Mouse (Mus musculus) intestine, embryonic 16.5 days (tissue): Measurements from ENCODE around the gene Sept10. TPM values are rescaled to one million over a fixed set of nuclear protein-coding genes. Genes with fewer than 3 reads are reported as not detected.
A peak's percentile ranks its signal among the peaks of the same experiment; 100 is the strongest.

Experiments used
- ATAC-seq: fragments of 200-750 bp; cut with Nextera tagmentation; 2 replicates; pipeline ENCODE4 v1.8.0; 2017; ENCODE audit warnings: moderate TSS enrichment, moderate library complexity
- H3K27ac ChIP-seq: fragments of 300-500 bp; sonication (generic); 2 replicates; pipeline ENCODE4 v1.5.1; 2014; ENCODE audit warnings: mild to moderate bottlenecking, low read length
- H3K27me3 ChIP-seq: fragments of 300-500 bp; sonication (generic); replicated peaks from 2 replicates; pipeline ENCODE4 v1.6.1; 2014; ENCODE audit warnings: low read length, control low read depth, mixed read lengths; ENCODE audit not compliant: control insufficient read depth, insufficient read depth
- H3K36me3 ChIP-seq: fragments of 300-500 bp; sonication (generic); 2 replicates; pipeline ENCODE4 v1.6.1; 2014; ENCODE audit warnings: low read length, control low read depth; ENCODE audit not compliant: control insufficient read depth, insufficient read depth
- H3K4me1 ChIP-seq: fragments of 300-500 bp; sonication (generic); 2 replicates; pipeline ENCODE4 v1.6.1; 2014; ENCODE audit warnings: low read length, control low read depth, mixed read lengths; ENCODE audit not compliant: control insufficient read depth, insufficient read depth
- H3K4me2 ChIP-seq: fragments of 300-500 bp; sonication (generic); 2 replicates; pipeline ENCODE4 v1.6.1; 2014; ENCODE audit warnings: low read depth, low read length, control low read depth
- H3K4me3 ChIP-seq: fragments of 300-500 bp; sonication (generic); 2 replicates; pipeline ENCODE4 v1.5.1; 2014; ENCODE audit warnings: mild to moderate bottlenecking, low read length
- H3K9ac ChIP-seq: fragments of 300-500 bp; sonication (generic); 2 replicates; pipeline ENCODE4 v1.6.1; 2014; ENCODE audit warnings: low read depth, low read length
- H3K9me3 ChIP-seq: fragments of 300-500 bp; sonication (generic); 2 replicates; pipeline ENCODE4 v1.6.1; 2016; ENCODE audit warnings: low read length, control low read depth; ENCODE audit not compliant: control insufficient read depth
- WGBS: fragments of 180-500 bp; shearing (Covaris S2); extraction: QIAGEN DNeasy Blood & Tissue Kit; methylation state at CpG from one replicate; pipeline ENCODE4 v1.1.7; 2014; 5-methylcytosine and 5-hydroxymethylcytosine counted together
- polyA plus RNA-seq: library from polyadenylated mRNA; unstranded; fragments of >200 nt; fragmentation: Nextera tagmentation; extraction: Ambion mirVana; gene quantifications from 2 replicates; pipeline ENCODE4 v1.2.1, GENCODE M21; 2015

The Sept10 gene
- polyA plus RNA-seq, 1 experiment from 2014 or later: 24.6 TPM

GRCm38 (mm10) chr10:59261603-59262002 is 40.0 kb upstream of the Sept10 start:
- H3K4me3 ChIP-seq: no peak overlapping the region
- peaks cover 8% of the 10 kb centered on the region; the same call in 1 of the 2 replicates for H3K4me1 ChIP-seq
- no peak overlapping the region for H3K27ac ChIP-seq
- 76% methylated on average over 3 of the region's 3 CpGs for WGBS
- H3K36me3 ChIP-seq: no peaks in the 10 kb centered on the region
- ATAC-seq: no peak
- H3K27me3 ChIP-seq: no peaks in the 10 kb centered on the region
- no peaks in the 10 kb centered on the region for H3K9me3 ChIP-seq
- H3K4me2 ChIP-seq: no peak overlapping the region
- no peak overlapping the region for H3K9ac ChIP-seq

GRCm38 (mm10) chr10:59259572-59259971 is 37.9 kb upstream of the Sept10 start:
- Histone ChIP-seq H3K27me3 (no peaks in the 10 kb centered on the region), H3K36me3 (no peaks in the 10 kb centered on the region), H3K9ac (no peak overlapping the region), H3K4me3 (no peak overlapping the region), H3K4me1 (no peaks in the 10 kb centered on the region; the same call in 1 of the 2 replicates), H3K4me2 (no peak overlapping the region), H3K9me3 (no peaks in the 10 kb centered on the region), H3K27ac (no peak overlapping the region)
- ATAC-seq: no peak
- WGBS: 84% methylated on average over 6 of the region's 6 CpGs

GRCm38 (mm10) chr10:59256533-59256932 is 34.9 kb upstream of the Sept10 start:
- H3K4me3 ChIP-seq: no peak overlapping the region
- WGBS: 93% methylated on average over 2 of the region's 2 CpGs
- no peak overlapping the region for H3K9ac ChIP-seq

GRCm38 (mm10) chr10:59253541-59254079 is 32.0 kb upstream of the Sept10 start:
- Histone ChIP-seq H3K4me2 (no peak overlapping the region), H3K9ac (no peak overlapping the region), H3K4me3 (no peak overlapping the region), H3K9me3 (no peaks in the 10 kb centered on the region), H3K27ac (no peak overlapping the region), H3K36me3 (no peaks in the 10 kb centered on the region), H3K4me1 (peaks cover 4% of the 10 kb centered on the region; the same call in 1 of the 2 replicates), H3K27me3 (no peaks in the 10 kb centered on the region)
- no peak for ATAC-seq
- WGBS: 71% methylated on average over 8 of the region's 8 CpGs

More at GRCm38 (mm10) chr10:59256533-59256932, 34.9 kb upstream of the Sept10 start:
- Histone ChIP-seq H3K9me3 (no peaks in the 10 kb centered on the region), H3K4me2 (no peak overlapping the region), H3K27me3 (no peaks in the 10 kb centered on the region), H3K4me1 (peaks cover 4% of the 10 kb centered on the region; the same call in 1 of the 2 replicates), H3K27ac (no peak overlapping the region), H3K36me3 (no peaks in the 10 kb centered on the region)
- ATAC-seq: no peak

- H3K4me1 ChIP-seq: peaks cover 4% of the 10 kb centered on the region; the same call in 1 of the 2 replicates
- H3K4me2 ChIP-seq: no peak overlapping the region
- no peak overlapping the region for H3K27ac ChIP-seq
- ATAC-seq: peak; percentile 69; the same call in 1 of the 2 replicates
- H3K9ac ChIP-seq: no peak overlapping the region
- no peaks in the 10 kb centered on the region for H3K36me3 ChIP-seq
- H3K4me3 ChIP-seq: no peak overlapping the region
- no peaks in the 10 kb centered on the region for H3K27me3 ChIP-seq
- WGBS: 23% methylated on average over 8 of the region's 8 CpGs
- no peaks in the 10 kb centered on the region for H3K9me3 ChIP-seq
These were observed 30.7 kb upstream of the Sept10 start for GRCm38 (mm10) chr10:59252396-59252795.

- Histone ChIP-seq H3K9ac (no peak overlapping the region), H3K4me1 (peaks cover 4% of the 10 kb centered on the region; the same call in 1 of the 2 replicates), H3K9me3 (no peaks in the 10 kb centered on the region), H3K27me3 (no peaks in the 10 kb centered on the region), H3K4me3 (no peak overlapping the region), H3K36me3 (no peaks in the 10 kb centered on the region), H3K27ac (no peak overlapping the region), H3K4me2 (no peak overlapping the region)
- ATAC-seq: peak; percentile 48; the same call in 1 of the 2 replicates
- WGBS: 62% methylated on average over 2 of the region's 2 CpGs
These were observed 30.3 kb upstream of the Sept10 start for GRCm38 (mm10) chr10:59251980-59252379.

GRCm38 (mm10) chr10:59250679-59251078 is 29.0 kb upstream of the Sept10 start:
- no peak for ATAC-seq
- H3K9ac ChIP-seq: no peak overlapping the region
- 64% methylated on average over 2 of the region's 2 CpGs for WGBS
- H3K9me3 ChIP-seq: no peaks in the 10 kb centered on the region
- H3K4me1 ChIP-seq: peaks cover 4% of the 10 kb centered on the region; the same call in 1 of the 2 replicates
- H3K27ac ChIP-seq: no peak overlapping the region
- H3K4me3 ChIP-seq: no peak overlapping the region
- H3K4me2 ChIP-seq: no peak overlapping the region
- H3K36me3 ChIP-seq: no peaks in the 10 kb centered on the region
- H3K27me3 ChIP-seq: no peaks in the 10 kb centered on the region

GRCm38 (mm10) chr10:59249531-59249930 is 27.9 kb upstream of the Sept10 start:
- H3K9ac ChIP-seq: no peak overlapping the region
- H3K36me3 ChIP-seq: no peaks in the 10 kb centered on the region
- H3K27me3 ChIP-seq: no peaks in the 10 kb centered on the region
- H3K4me2 ChIP-seq: no peak overlapping the region
- H3K4me1 ChIP-seq: peaks cover 4% of the 10 kb centered on the region; the same call in 1 of the 2 replicates
- H3K27ac ChIP-seq: no peak overlapping the region
- WGBS: 64% methylated on average over 3 of the region's 3 CpGs
- no peak for ATAC-seq
- H3K9me3 ChIP-seq: no peaks in the 10 kb centered on the region
- H3K4me3 ChIP-seq: no peak overlapping the region

GRCm38 (mm10) chr10:59241141-59241541 is 19.5 kb upstream of the Sept10 start:
- H3K4me3 ChIP-seq: no peak overlapping the region
- H3K4me1 ChIP-seq: no peaks in the 10 kb centered on the region
- no peaks in the 10 kb centered on the region for H3K27me3 ChIP-seq
- no peak overlapping the region for H3K9ac ChIP-seq
- WGBS: 39% methylated on average over 3 of the region's 3 CpGs
- H3K4me2 ChIP-seq: no peak overlapping the region
- H3K27ac ChIP-seq: peak overlapping the region; percentile 61
- H3K9me3 ChIP-seq: peaks cover 6% of the 10 kb centered on the region; the same call in 1 of the 2 replicates
- ATAC-seq: peak; percentile 96
- H3K36me3 ChIP-seq: no peaks in the 10 kb centered on the region

GRCm38 (mm10) chr10:59237757-59238156 is 16.1 kb upstream of the Sept10 start:
- H3K36me3 ChIP-seq: no peaks in the 10 kb centered on the region
- H3K9me3 ChIP-seq: peaks cover 6% of the 10 kb centered on the region; the same call in 1 of the 2 replicates
- ATAC-seq: no peak
- no peaks in the 10 kb centered on the region for H3K27me3 ChIP-seq
- no peak overlapping the region for H3K9ac ChIP-seq
- H3K4me2 ChIP-seq: no peak overlapping the region
- H3K27ac ChIP-seq: no peak overlapping the region
- no peak overlapping the region for H3K4me3 ChIP-seq
- H3K4me1 ChIP-seq: no peaks in the 10 kb centered on the region
- 38% methylated on average over 3 of the region's 3 CpGs for WGBS
